ENCODE assay signal across 8 mouse cellular contexts in the genomic region with DNA sequence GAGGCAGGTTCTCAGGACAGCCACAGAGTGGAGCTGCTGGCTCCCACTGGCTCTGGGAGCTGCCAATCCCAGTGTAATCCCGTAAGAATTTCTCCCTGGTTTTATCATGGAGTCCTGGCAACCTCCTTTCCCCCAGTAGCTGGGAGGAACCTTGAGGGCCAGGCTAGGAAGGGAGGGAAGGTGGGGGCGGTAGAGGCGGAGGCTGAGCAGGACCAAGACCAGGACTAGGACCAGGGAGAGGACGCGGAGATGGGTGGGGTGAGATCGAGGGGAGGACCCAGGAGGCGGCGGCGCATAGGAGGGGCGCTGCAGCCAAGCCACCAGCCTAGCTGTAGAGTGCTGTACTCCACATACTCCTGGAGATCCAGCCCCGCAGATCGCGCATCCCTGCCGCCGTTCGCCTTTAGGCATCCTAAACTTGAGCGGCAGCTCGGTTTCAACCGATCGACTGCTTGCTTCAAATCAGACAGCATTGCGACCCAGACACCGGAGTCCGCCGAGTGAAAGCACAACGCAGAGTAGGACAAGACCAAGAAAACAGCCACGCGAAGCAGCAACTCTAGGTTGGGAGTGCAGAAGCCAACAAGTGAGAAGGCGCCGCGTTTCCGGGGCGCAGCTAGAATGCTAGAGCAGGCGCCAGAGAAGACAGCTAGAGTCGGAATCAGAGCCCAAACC.
DNase-seq lines count a peak whose midpoint lies in the region; ATAC-seq lines count a peak whose summit lies in the region.
"Not testable (repeated sequence)": the region's sequence is repeated elsewhere in the genome, so short reads cannot be mapped to it uniquely, and the experiment has no call there.

No protein-coding gene starts in this region.

- peak overlapping the region; percentile 71 for H3K4me2 ChIP-seq in forebrain, embryonic 12.5 days
- H3K4me2 ChIP-seq in heart, embryonic 12.5 days = peak overlapping the region; percentile 86
- H3K4me2 ChIP-seq in kidney, embryonic 14.5 days (replicated peaks; ENCODE audit: low read depth, low read length) = peak overlapping the region; percentile 64

- H3K36me3 ChIP-seq in forebrain, embryonic 12.5 days (replicated peaks); heart, embryonic 12.5 days; kidney, embryonic 14.5 days (ENCODE audit: control insufficient read depth, insufficient read depth, low read length): not testable (repeated sequence)

- 0 out of 2 replicates have a peak overlapping the region, but pooled peaks have one; percentile 25 for H3K27ac ChIP-seq in forebrain, embryonic 12.5 days
- H3K27ac ChIP-seq in heart, embryonic 12.5 days (ENCODE audit: poor library complexity, severe bottlenecking) = peak overlapping the region; percentile 62
- H3K27ac ChIP-seq in kidney, embryonic 14.5 days (ENCODE audit: low read depth, low read length) = 0 out of 2 replicates have a peak overlapping the region, but pooled peaks have one; percentile 30

- H3K9me3 ChIP-seq in forebrain, embryonic 12.5 days; heart, embryonic 12.5 days (replicated peaks); kidney, embryonic 14.5 days (ENCODE audit: control insufficient read depth, low read length): not testable (repeated sequence)

- not testable (repeated sequence) for H3K4me1 ChIP-seq in forebrain, embryonic 12.5 days; heart, embryonic 12.5 days (replicated peaks); kidney, embryonic 14.5 days (ENCODE audit: control insufficient read depth, insufficient read depth, low read length)

- H3K27me3 ChIP-seq in forebrain, embryonic 12.5 days; heart, embryonic 12.5 days (replicated peaks); kidney, embryonic 14.5 days (ENCODE audit: control insufficient read depth, insufficient read depth, low read length): not testable (repeated sequence)

- peak; percentile 98 for DNase-seq in 3134 (ENCODE audit: extremely low read depth, insufficient read length, low spot score)
- peak; percentile 88 for DNase-seq in cerebellum, adult 11-12 months
- peak; percentile 76 for DNase-seq in left cerebral cortex, postnatal 4 days
- DNase-seq in right cerebral cortex, postnatal 14 days = peak; percentile 69

- peak; percentile 96 for ATAC-seq in forebrain, embryonic 12.5 days (ENCODE audit: low FRiP score)
- ATAC-seq in heart, embryonic 12.5 days (ENCODE audit: insufficient number of reproducible peaks, low FRiP score) = peak; percentile 90
- peak; percentile 99 for ATAC-seq in kidney, embryonic 14.5 days (ENCODE audit: low FRiP score, low TSS enrichment)
- peak; percentile 73; the same call in 1 of the 2 replicates for ATAC-seq in megakaryocyte-erythroid progenitor cell, adult 5-6 weeks (replicated peaks; ENCODE audit: low FRiP score, low TSS enrichment, poor library complexity, severe bottlenecking)

- H3K4me3 ChIP-seq in forebrain, embryonic 12.5 days (replicated peaks) = peak overlapping the region; percentile 53
- peak overlapping the region; percentile 61 for H3K4me3 ChIP-seq in heart, embryonic 12.5 days
- peak overlapping the region; percentile 54 for H3K4me3 ChIP-seq in kidney, embryonic 14.5 days (ENCODE audit: low read length)

- intact Hi-C loops in left cerebral cortex, postnatal 4 days (cut with DNase I) = not testable (repeated sequence)

- peak overlapping the region; percentile 63 for H3K9ac ChIP-seq in forebrain, embryonic 12.5 days
- peak overlapping the region; percentile 68 for H3K9ac ChIP-seq in heart, embryonic 12.5 days
- H3K9ac ChIP-seq in kidney, embryonic 14.5 days (ENCODE audit: low read depth, low read length) = peak overlapping the region; percentile 50; the same call in 1 of the 2 replicates

- under 1% methylated on average over 33 of the region's 34 CpGs for WGBS in forebrain, embryonic 12.5 days
- WGBS in heart, embryonic 12.5 days = 1% methylated on average over 33 of the region's 34 CpGs
- under 1% methylated on average over 33 of the region's 34 CpGs for WGBS in kidney, embryonic 14.5 days

Comparison
In these comparisons a context has a peak if more than half of its experiments do, and no peak if none do; other contexts are left out.
1. Peak in every context shown above with its lines: DNase-seq, ATAC-seq, H3K4me3 ChIP-seq and H3K27ac ChIP-seq.